Mouse (Mus musculus) ZHBTc4 (cell line): ENCODE results near the gene Gucy2c.
A peak's percentile ranks its signal among the peaks of the same experiment; 100 is the strongest.
"Not testable (repeated sequence)": the region's sequence is repeated elsewhere in the genome, so short reads cannot be mapped to it uniquely, and the experiment has no call there.

Experiments used
- DNase-seq: peaks from one replicate; pipeline ENCODE4 v3.0.0-alpha.2; 2011; ENCODE audit warnings: low read depth, low spot score

The Gucy2c gene

GRCm38 (mm10) chr6:136803739-136804633, 22.4 kb upstream of the Gucy2c start, which contains the start of gene Hist4h4:
TSS of gene Hist4h4 (minus strand) at chr6:136804415.
- DNase-seq = peak; percentile 96

GRCm38 (mm10) chr6:136803093-136803738, 21.7 kb upstream of the Gucy2c start:
- no peak for DNase-seq

GRCm38 (mm10) chr6:136801274-136801673, 19.7 kb upstream of the Gucy2c start:
- DNase-seq = no peak

GRCm38 (mm10) chr6:136800710-136801109, 19.1 kb upstream of the Gucy2c start:
- no peak for DNase-seq

- not testable (repeated sequence) for DNase-seq
Measured at GRCm38 (mm10) chr6:136797874-136798693, 16.5 kb upstream of the Gucy2c start.

GRCm38 (mm10) chr6:136795850-136796249, 14.3 kb upstream of the Gucy2c start:
- no peak for DNase-seq

GRCm38 (mm10) chr6:136795110-136795509, 13.5 kb upstream of the Gucy2c start:
- no peak for DNase-seq

- no peak for DNase-seq
Measured at GRCm38 (mm10) chr6:136793831-136794525, 12.4 kb upstream of the Gucy2c start.

GRCm38 (mm10) chr6:136792884-136793758, 11.6 kb upstream of the Gucy2c start:
- no peak for DNase-seq

GRCm38 (mm10) chr6:136789391-136789971, 7.9 kb upstream of the Gucy2c start:
- DNase-seq = no peak

GRCm38 (mm10) chr6:136782761-136783160, 1.2 kb upstream of the Gucy2c start:
- no peak for DNase-seq

- no peak for DNase-seq
Measured at GRCm38 (mm10) chr6:136782146-136782545, 581 bp upstream of the Gucy2c start.

- DNase-seq = no peak
Measured at GRCm38 (mm10) chr6:136776392-136776791, 5.2 kb downstream of the Gucy2c start.

GRCm38 (mm10) chr6:136769859-136770258, 11.7 kb downstream of the Gucy2c start:
- DNase-seq = no peak

- DNase-seq = no peak
Measured at GRCm38 (mm10) chr6:136769143-136769542, 12.4 kb downstream of the Gucy2c start.

GRCm38 (mm10) chr6:136763912-136764311, 17.7 kb downstream of the Gucy2c start:
- DNase-seq = no peak

- DNase-seq = no peak
Measured at GRCm38 (mm10) chr6:136750567-136750966, 31.0 kb downstream of the Gucy2c start.

- no peak for DNase-seq
Measured at GRCm38 (mm10) chr6:136745586-136745985, 36.0 kb downstream of the Gucy2c start.

- no peak for DNase-seq
Measured at GRCm38 (mm10) chr6:136743729-136744128, 37.8 kb downstream of the Gucy2c start.
